Mouse (Mus musculus): Measurements from ENCODE around the gene Gfm1.

GRCm38 (mm10) chr3:67505286-67505685 is 75.4 kb downstream of the Gfm1 start:
- TF ChIP-seq CTCF (IDR thresholded peaks at IDR 0.05; ENCODE audit: low read depth, low read length) = no peak
- TF ChIP-seq GATA2 (IDR thresholded peaks at IDR 0.05; ENCODE audit: borderline replicate concordance, low read depth, low read length) = no peak
- no peak for TF ChIP-seq POLR2AphosphoS5 (IDR thresholded peaks at IDR 0.05; ENCODE audit: insufficient replicate concordance, low read depth, low read length)
- TF ChIP-seq GATA1 (IDR thresholded peaks at IDR 0.05; ENCODE audit: borderline replicate concordance, low read length) = no peak
